Mouse (Mus musculus): ENCODE results near the gene Bicdl1. TPM values are rescaled to one million over a fixed set of nuclear protein-coding genes. Genes with fewer than 3 reads are reported as not detected.
A peak's percentile ranks its signal among the peaks of the same experiment; 100 is the strongest.
"Not testable (repeated sequence)": the region's sequence is repeated elsewhere in the genome, so short reads cannot be mapped to it uniquely, and the experiment has no call there.

Bicdl1 gene
- polyA plus RNA-seq, 1 experiment from 2014 or later = 14.9 TPM

DNA sequence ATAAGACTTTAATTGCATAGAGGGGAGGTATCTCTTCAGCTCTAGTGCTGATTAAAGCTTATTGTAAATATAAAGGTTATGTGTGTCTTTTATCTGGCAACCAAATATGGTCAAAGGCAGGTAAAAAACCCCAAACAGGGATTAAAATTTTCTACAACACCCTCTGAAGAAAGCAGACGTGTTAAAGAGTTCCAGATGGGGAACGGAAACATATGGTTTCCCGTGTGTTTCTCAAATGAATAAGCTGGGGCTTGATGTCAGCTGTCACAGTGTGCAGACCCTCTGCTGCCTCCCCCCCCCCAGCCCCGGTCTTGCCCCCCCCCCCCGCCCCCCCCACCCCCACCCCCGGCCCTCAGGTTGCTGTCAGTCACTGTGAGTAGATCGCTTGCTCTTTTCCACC lies 24.1 kb upstream of the Bicdl1 start:
- no peak for ATAC-seq (ENCODE audit: low FRiP score, low TSS enrichment)
- Histone ChIP-seq H3K9me3 (ENCODE audit: low read length) (no peaks in the 10 kb centered on the region), H3K4me2 (replicated peaks; ENCODE audit: low read depth, low read length) (no peak overlapping the region), H3K36me3 (ENCODE audit: insufficient read depth, low read length) (no peaks in the 10 kb centered on the region), H3K4me3 (ENCODE audit: low read length) (no peak overlapping the region), H3K27me3 (ENCODE audit: insufficient read depth, low read length) (no peaks in the 10 kb centered on the region), H3K9ac (replicated peaks; ENCODE audit: low read length) (no peak overlapping the region), H3K4me1 (ENCODE audit: insufficient read depth, low read length) (peaks cover 5% of the 10 kb centered on the region; the same call in 1 of the 2 replicates), H3K27ac (ENCODE audit: low read length) (no peak overlapping the region)
- WGBS = 67% methylated on average over 3 of the region's 7 CpGs

DNA sequence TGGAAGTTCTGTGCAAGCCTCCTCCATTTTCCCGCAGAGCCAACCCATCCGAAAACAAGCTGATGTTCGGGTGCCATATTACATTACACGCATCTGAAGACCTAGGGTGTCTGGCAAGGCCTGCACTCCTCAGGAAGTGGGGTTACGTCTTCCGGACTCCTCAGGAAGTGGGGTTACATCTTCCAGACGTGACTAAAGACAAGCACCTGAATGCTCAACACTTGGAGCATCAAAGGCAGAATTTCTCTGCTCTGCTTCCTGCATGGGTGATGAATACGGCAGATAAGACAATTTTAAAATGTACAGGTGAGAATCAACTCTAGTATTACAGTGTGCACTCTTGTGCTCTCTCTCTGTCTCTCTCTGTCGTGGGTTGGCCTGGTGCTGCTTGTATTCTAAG lies 23.4 kb upstream of the Bicdl1 start:
- Histone ChIP-seq H3K9me3 (ENCODE audit: low read length) (no peaks in the 10 kb centered on the region), H3K4me2 (replicated peaks; ENCODE audit: low read depth, low read length) (no peak overlapping the region), H3K27me3 (ENCODE audit: insufficient read depth, low read length) (no peaks in the 10 kb centered on the region), H3K4me3 (ENCODE audit: low read length) (no peak overlapping the region), H3K9ac (replicated peaks; ENCODE audit: low read length) (no peak overlapping the region), H3K36me3 (ENCODE audit: insufficient read depth, low read length) (no peaks in the 10 kb centered on the region), H3K4me1 (ENCODE audit: insufficient read depth, low read length) (peaks cover 5% of the 10 kb centered on the region; the same call in 1 of the 2 replicates), H3K27ac (ENCODE audit: low read length) (no peak overlapping the region)
- 81% methylated on average over 9 of the region's 9 CpGs for WGBS
- ATAC-seq (ENCODE audit: low FRiP score, low TSS enrichment) = no peak

DNA sequence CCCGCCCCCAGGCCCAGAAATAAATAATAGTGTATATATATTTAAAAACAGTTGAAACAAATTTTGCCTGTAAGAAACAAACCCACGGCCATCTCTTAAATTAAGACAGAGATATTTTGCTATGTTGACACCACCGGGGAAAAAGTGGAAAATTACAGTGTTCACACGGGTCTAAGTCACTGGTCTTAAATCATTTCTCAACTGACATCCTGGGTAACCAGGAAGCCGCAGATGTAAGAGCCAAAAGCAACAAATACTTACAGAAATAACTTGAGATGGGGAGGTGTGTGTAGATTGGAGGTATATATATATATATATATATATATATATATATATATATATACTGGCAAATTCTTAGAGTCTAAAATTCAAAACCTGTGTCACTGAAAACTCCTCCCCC lies 21.5 kb upstream of the Bicdl1 start:
- no peak for ATAC-seq (ENCODE audit: low FRiP score, low TSS enrichment)
- Histone ChIP-seq H3K9me3 (ENCODE audit: low read length) (no peaks in the 10 kb centered on the region), H3K4me2 (replicated peaks; ENCODE audit: low read depth, low read length) (no peak overlapping the region), H3K4me3 (ENCODE audit: low read length) (no peak overlapping the region), H3K36me3 (ENCODE audit: insufficient read depth, low read length) (no peaks in the 10 kb centered on the region), H3K27me3 (ENCODE audit: insufficient read depth, low read length) (no peaks in the 10 kb centered on the region), H3K9ac (replicated peaks; ENCODE audit: low read length) (no peak overlapping the region), H3K4me1 (ENCODE audit: insufficient read depth, low read length) (no peaks in the 10 kb centered on the region), H3K27ac (ENCODE audit: low read length) (no peak overlapping the region)
- WGBS = 57% methylated on average over 5 of the region's 5 CpGs

DNA sequence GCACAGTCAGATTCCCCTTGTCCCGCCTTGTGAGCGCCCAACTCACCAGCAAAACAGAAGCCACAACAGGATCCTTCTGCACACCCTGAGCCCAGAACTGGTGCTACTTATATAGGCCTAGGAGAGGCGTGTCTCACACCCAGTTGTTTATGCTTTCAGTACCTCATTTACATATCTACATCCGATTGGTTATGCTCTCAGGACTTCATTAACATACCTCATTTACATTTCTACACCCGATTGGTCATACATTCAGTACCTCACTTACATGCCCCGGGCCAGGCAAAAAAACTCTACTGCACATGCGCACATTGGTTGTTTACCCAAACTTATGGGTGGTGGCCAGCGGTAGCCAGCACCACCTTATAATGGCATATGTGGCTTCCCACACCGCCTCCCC lies 20.5 kb upstream of the Bicdl1 start:
- H3K4me2 ChIP-seq (replicated peaks; ENCODE audit: low read depth, low read length); H3K4me1 ChIP-seq (ENCODE audit: insufficient read depth, low read length); H3K36me3 ChIP-seq (ENCODE audit: insufficient read depth, low read length); H3K4me3 ChIP-seq (ENCODE audit: low read length); H3K9ac ChIP-seq (replicated peaks; ENCODE audit: low read length); ATAC-seq (ENCODE audit: low FRiP score, low TSS enrichment); H3K27me3 ChIP-seq (ENCODE audit: insufficient read depth, low read length); H3K27ac ChIP-seq (ENCODE audit: low read length); H3K9me3 ChIP-seq (ENCODE audit: low read length): not testable (repeated sequence)
- WGBS = 90% methylated on average over 9 of the region's 9 CpGs

DNA sequence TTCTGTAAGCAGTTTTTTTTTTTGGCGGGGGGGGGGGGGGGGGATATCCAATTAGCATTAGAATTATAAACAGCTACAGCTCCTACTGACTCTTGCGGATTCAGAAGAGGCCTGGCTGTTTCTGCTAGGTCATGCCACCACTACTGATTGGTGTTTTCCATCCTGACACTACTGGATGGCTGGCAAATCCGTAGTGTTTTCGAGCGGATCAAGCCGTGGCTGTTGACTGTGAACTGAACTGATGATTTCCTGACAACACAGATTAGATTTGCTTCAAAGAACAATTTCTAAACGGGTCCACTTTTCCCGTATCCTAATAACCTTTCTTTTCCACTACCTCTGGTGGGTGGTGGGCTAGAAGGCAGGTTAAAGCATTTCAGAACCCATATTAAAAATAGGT lies 16.9 kb upstream of the Bicdl1 start:
- Histone ChIP-seq H3K36me3 (ENCODE audit: insufficient read depth, low read length) (no peaks in the 10 kb centered on the region), H3K27ac (ENCODE audit: low read length) (no peak overlapping the region), H3K4me1 (ENCODE audit: insufficient read depth, low read length) (no peaks in the 10 kb centered on the region), H3K4me2 (replicated peaks; ENCODE audit: low read depth, low read length) (no peak overlapping the region), H3K9ac (replicated peaks; ENCODE audit: low read length) (no peak overlapping the region), H3K27me3 (ENCODE audit: insufficient read depth, low read length) (no peaks in the 10 kb centered on the region), H3K9me3 (ENCODE audit: low read length) (no peaks in the 10 kb centered on the region), H3K4me3 (ENCODE audit: low read length) (no peak overlapping the region)
- WGBS = 63% methylated on average over 8 of the region's 8 CpGs
- ATAC-seq (ENCODE audit: low FRiP score, low TSS enrichment) = no peak

DNA sequence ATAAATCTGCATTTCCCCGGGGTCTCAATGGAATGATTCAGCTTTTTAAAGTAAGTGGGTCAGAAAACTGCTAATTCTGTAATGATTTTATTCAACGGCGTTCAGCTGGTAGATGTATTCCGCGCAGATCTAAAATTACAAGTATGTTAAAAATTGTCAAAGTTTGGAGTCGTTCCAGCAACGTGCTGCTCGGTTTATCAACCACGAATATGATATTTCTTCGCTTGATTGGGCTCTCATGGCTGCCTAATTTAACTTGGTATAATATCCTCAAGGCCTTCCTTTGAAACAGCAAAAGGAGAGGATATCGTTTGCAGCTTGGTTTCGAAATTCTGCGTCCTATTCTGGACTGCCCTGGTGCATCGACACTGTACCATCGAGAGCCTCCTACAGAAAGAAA lies 13.9 kb upstream of the Bicdl1 start:
- Histone ChIP-seq H3K4me3 (ENCODE audit: low read length) (no peak overlapping the region), H3K9me3 (ENCODE audit: low read length) (no peaks in the 10 kb centered on the region), H3K4me2 (replicated peaks; ENCODE audit: low read depth, low read length) (no peak overlapping the region), H3K4me1 (ENCODE audit: insufficient read depth, low read length) (no peaks in the 10 kb centered on the region), H3K36me3 (ENCODE audit: insufficient read depth, low read length) (no peaks in the 10 kb centered on the region), H3K27ac (ENCODE audit: low read length) (0 out of 2 replicates have a peak overlapping the region, but pooled peaks have one; percentile 16), H3K27me3 (ENCODE audit: insufficient read depth, low read length) (no peaks in the 10 kb centered on the region), H3K9ac (replicated peaks; ENCODE audit: low read length) (no peak overlapping the region)
- no peak for ATAC-seq (ENCODE audit: low FRiP score, low TSS enrichment)
- WGBS = 76% methylated on average over 15 of the region's 15 CpGs

DNA sequence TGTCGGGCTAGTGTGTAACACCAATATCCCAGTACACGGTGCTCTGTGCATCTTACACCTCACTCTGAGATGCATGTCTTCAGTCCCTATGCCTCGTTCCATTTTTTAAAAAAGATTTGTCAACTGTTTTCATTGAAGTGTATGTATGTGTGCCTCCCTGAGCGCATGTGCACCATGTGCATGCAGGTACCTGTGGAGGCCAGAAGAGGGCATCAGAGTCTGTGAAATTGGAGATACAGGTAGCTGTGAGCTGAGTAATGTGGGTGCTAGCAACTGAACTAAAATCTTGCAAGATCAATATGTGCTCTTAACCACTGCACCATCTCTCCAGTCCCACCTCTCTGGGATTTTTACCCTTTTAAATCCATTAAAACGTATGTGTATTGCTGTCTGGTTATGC lies 6.6 kb upstream of the Bicdl1 start:
- ATAC-seq (ENCODE audit: low FRiP score, low TSS enrichment) = no peak
- Histone ChIP-seq H3K4me3 (ENCODE audit: low read length) (no peak overlapping the region), H3K27me3 (ENCODE audit: insufficient read depth, low read length) (peaks cover 9% of the 10 kb centered on the region; the same call in 1 of the 2 replicates), H3K27ac (ENCODE audit: low read length) (no peak overlapping the region), H3K9ac (replicated peaks; ENCODE audit: low read length) (no peak overlapping the region), H3K9me3 (ENCODE audit: low read length) (0 out of 2 replicates have a peak, but pooled peaks cover 2% of the 10 kb centered on the region), H3K36me3 (ENCODE audit: insufficient read depth, low read length) (no peaks in the 10 kb centered on the region), H3K4me2 (replicated peaks; ENCODE audit: low read depth, low read length) (no peak overlapping the region), H3K4me1 (ENCODE audit: insufficient read depth, low read length) (no peaks in the 10 kb centered on the region)
- 93% methylated on average over 5 of the region's 5 CpGs for WGBS

DNA sequence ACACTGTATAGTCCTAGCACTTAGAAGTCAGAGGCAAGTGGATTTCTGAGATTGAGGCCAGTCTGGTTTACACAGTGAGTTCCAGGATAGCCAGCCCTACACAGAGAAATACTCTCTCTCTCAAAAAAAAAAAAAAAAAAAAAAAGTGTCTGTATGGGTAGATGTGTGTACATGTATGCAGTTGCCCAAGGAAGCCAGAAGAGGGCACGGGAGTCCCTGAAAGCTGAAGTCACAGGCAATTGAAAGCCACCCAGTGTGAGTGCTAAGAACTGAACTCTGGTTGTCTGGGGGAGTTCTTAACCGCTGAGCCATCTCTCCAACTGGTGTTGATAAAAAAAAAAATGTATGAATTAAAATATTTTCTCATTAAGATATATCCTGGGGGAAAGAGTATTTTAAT lies 3.1 kb upstream of the Bicdl1 start:
- Histone ChIP-seq H3K27me3 (ENCODE audit: insufficient read depth, low read length) (peaks cover 23% of the 10 kb centered on the region), H3K4me2 (replicated peaks; ENCODE audit: low read depth, low read length) (no peak overlapping the region), H3K27ac (ENCODE audit: low read length) (no peak overlapping the region), H3K9me3 (ENCODE audit: low read length) (0 out of 2 replicates have a peak, but pooled peaks cover 2% of the 10 kb centered on the region), H3K36me3 (ENCODE audit: insufficient read depth, low read length) (no peaks in the 10 kb centered on the region), H3K9ac (replicated peaks; ENCODE audit: low read length) (no peak overlapping the region), H3K4me1 (ENCODE audit: insufficient read depth, low read length) (peaks cover 14% of the 10 kb centered on the region), H3K4me3 (ENCODE audit: low read length) (no peak overlapping the region)
- ATAC-seq (ENCODE audit: low FRiP score, low TSS enrichment) = no peak
- WGBS = 82% methylated on average over 2 of the region's 2 CpGs

DNA sequence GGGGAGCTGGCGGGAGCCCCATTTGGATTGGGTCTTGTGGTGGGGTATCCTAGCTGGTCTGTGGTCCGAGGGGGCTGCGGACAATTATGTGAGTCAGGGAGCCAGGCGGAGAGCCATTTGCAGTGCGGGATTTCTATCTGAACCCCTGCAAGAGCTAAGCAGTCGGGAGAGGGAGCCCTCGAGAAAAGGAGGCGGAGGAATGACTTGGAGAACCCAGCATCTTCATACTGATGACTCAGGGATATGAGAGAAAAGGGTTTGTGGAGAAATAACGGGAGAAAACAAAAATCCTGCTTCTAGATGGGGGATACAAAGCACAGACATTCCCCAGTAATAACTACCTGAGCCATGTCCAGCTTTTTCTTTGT lies 1.4 kb upstream of the Bicdl1 start:
- Histone ChIP-seq H3K9ac (replicated peaks; ENCODE audit: low read length) (0 out of 2 replicates have a peak overlapping the region, but pooled peaks have one; percentile 31), H3K4me1 (ENCODE audit: insufficient read depth, low read length) (peaks cover 14% of the 10 kb centered on the region), H3K36me3 (ENCODE audit: insufficient read depth, low read length) (no peaks in the 10 kb centered on the region), H3K27me3 (ENCODE audit: insufficient read depth, low read length) (peaks cover 29% of the 10 kb centered on the region), H3K4me2 (replicated peaks; ENCODE audit: low read depth, low read length) (peak overlapping the region; percentile 94), H3K27ac (ENCODE audit: low read length) (peak overlapping the region; percentile 56; the same call in 1 of the 2 replicates), H3K4me3 (ENCODE audit: low read length) (peak overlapping the region; percentile 64), H3K9me3 (ENCODE audit: low read length) (0 out of 2 replicates have a peak, but pooled peaks cover 2% of the 10 kb centered on the region)
- ATAC-seq (ENCODE audit: low FRiP score, low TSS enrichment) = peak; percentile 64; the same call in 1 of the 2 replicates
- under 1% methylated on average over 9 of the region's 9 CpGs for WGBS

DNA sequence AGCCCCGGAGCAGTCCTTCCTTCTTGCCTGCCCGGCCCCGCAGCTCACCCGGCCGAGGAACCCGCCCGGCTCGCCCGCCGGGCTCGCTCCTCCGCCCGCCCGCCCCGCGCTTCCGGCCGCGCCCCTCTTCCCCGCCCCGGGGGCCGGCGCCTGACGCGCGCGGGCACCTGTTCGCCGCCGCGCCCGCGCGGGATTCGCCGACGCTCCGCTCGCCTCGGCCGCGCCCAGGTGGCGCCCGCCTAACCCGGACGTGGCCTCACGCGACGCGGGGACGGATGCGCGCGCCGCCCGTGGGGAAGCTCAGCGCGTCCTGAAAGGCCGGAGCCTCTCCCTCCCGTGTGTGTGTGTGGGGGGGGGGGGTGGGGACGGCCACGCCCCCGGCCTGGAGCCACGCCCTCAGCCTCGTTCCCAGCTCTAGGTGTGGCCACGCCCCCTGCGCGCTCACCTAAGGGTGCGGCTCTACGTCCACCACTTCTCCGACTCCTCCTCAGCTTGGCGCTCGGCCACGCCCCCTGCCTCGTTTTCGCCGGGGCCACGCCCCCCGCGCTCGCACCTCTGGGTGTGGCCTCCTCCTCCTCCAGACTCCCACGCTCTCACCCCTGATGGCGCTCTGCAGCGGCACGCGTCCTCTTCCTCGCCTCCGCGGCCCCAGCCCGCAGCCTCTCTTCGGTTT lies 891 bp upstream of the Bicdl1 start:
- peaks cover 14% of the 10 kb centered on the region for H3K4me1 ChIP-seq (ENCODE audit: insufficient read depth, low read length)
- under 1% methylated on average over 42 of the region's 91 CpGs for WGBS
- H3K4me2 ChIP-seq (replicated peaks; ENCODE audit: low read depth, low read length) = peak overlapping the region; percentile 94
- 0 out of 2 replicates have a peak, but pooled peaks cover 2% of the 10 kb centered on the region for H3K9me3 ChIP-seq (ENCODE audit: low read length)
- no peaks in the 10 kb centered on the region for H3K36me3 ChIP-seq (ENCODE audit: insufficient read depth, low read length)
- peak overlapping the region; percentile 49 for H3K9ac ChIP-seq (replicated peaks; ENCODE audit: low read length)
- ATAC-seq (ENCODE audit: low FRiP score, low TSS enrichment) = peak; percentile 92
- H3K4me3 ChIP-seq (ENCODE audit: low read length) = peak overlapping the region; percentile 64
- H3K27me3 ChIP-seq (ENCODE audit: insufficient read depth, low read length) = peaks cover 29% of the 10 kb centered on the region
- peak overlapping the region; percentile 58; the same call in 1 of the 2 replicates for H3K27ac ChIP-seq (ENCODE audit: low read length)
